Mouse (Mus musculus) C2C12 (cell line): ENCODE data around the gene Spn. TPM values are rescaled to one million over a fixed set of nuclear protein-coding genes. Genes with fewer than 3 reads are reported as not detected.

ENCODE experiments used
- H3K27me3 ChIP-seq: one replicate; pipeline ENCODE4 v1.6.1; 2011; ENCODE audit not compliant: control insufficient read depth, insufficient read depth, insufficient read length
- H3K36me3 ChIP-seq: one replicate; pipeline ENCODE4 v1.6.1; 2011; ENCODE audit not compliant: control insufficient read depth, insufficient read depth
- H3K4me3 ChIP-seq: one replicate; pipeline ENCODE4 v1.5.1; 2011; ENCODE audit warnings: mild to moderate bottlenecking, control low read depth; ENCODE audit not compliant: poor library complexity, insufficient read depth, severe bottlenecking
- H3K79me2 ChIP-seq: one replicate; pipeline ENCODE4 v1.6.1; 2011; ENCODE audit not compliant: control insufficient read depth, insufficient read depth
- H3K79me3 ChIP-seq: one replicate; pipeline ENCODE4 v1.6.1; 2011; ENCODE audit warnings: low read depth, control low read depth
- H3ac ChIP-seq: one replicate; pipeline ENCODE3; 2011; ENCODE audit warnings: low read depth; ENCODE audit not compliant: control insufficient read depth, insufficient read length
- CEBPB ChIP-seq: IDR thresholded peaks from one replicate; pipeline ENCODE4 v1.6.1; 2011; ENCODE audit warnings: low read depth, mild to moderate bottlenecking, control low read depth, moderate library complexity
- CTCF ChIP-seq: IDR thresholded peaks from one replicate; pipeline ENCODE4 v1.5.1; 2011; ENCODE audit not compliant: control insufficient read depth, insufficient read depth, insufficient read length
- FOSL1 ChIP-seq: IDR thresholded peaks from one replicate; pipeline ENCODE4 v1.8.0; 2011; ENCODE audit warnings: mild to moderate bottlenecking, low read length; ENCODE audit not compliant: poor library complexity, insufficient read depth, severe bottlenecking
- MAX ChIP-seq: IDR thresholded peaks from one replicate; pipeline ENCODE4 v1.6.1; 2011; ENCODE audit warnings: mild to moderate bottlenecking, control low read depth
- MYOD1 ChIP-seq: IDR thresholded peaks from one replicate; pipeline ENCODE4 v1.6.1; 2011; ENCODE audit warnings: low read depth; ENCODE audit not compliant: control insufficient read depth, insufficient read length
- MYOG ChIP-seq: IDR thresholded peaks from one replicate; pipeline ENCODE4 v1.6.1; 2011; ENCODE audit not compliant: control insufficient read depth, insufficient read length; ENCODE audit errors: extremely low read depth
- USF1 ChIP-seq: IDR thresholded peaks from one replicate; pipeline ENCODE4 v1.6.1; 2011; ENCODE audit warnings: low read depth, mild to moderate bottlenecking, control low read depth, moderate library complexity
- polyA plus RNA-seq: library from polyadenylated mRNA; unstranded; fragments of >200 nt; fragmentation: generic; extraction: Trizol; gene quantifications from one replicate; pipeline ENCODE4 v1.2.1, GENCODE M21; 2012; ENCODE audit warnings: missing spikeins

Gene Spn
- polyA plus RNA-seq, 1 experiment, result 23.1 TPM

DNA sequence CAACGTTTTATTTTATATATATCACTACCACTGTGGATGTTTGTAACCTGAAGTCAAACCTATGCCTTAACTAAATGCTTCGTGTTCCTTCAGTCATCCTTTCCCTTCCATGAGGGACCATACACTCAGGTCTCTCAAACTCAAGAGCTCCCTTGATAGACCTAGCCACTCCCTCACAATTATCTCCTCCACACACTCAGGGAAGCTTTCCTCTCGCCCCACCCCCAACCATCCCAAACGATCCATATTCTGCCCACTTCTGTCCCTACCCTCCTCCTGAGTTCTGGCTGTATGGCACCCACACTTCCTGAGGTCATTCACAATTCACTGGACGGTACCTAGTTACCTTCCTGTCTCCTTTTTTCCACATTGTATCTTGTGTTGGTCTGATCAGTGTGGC is 39.1 kb downstream of the Spn start:
- H3K4me3 ChIP-seq, result no peak overlapping the region
- no peaks in the 10 kb centered on the region for H3K27me3 ChIP-seq
- peaks cover 2% of the 10 kb centered on the region for H3K36me3 ChIP-seq
- H3ac ChIP-seq, result no peak overlapping the region
- no peaks in the 10 kb centered on the region for H3K79me3 ChIP-seq
- H3K79me2 ChIP-seq, result peaks cover 2% of the 10 kb centered on the region
- TF ChIP-seq MAX, result no peak

DNA sequence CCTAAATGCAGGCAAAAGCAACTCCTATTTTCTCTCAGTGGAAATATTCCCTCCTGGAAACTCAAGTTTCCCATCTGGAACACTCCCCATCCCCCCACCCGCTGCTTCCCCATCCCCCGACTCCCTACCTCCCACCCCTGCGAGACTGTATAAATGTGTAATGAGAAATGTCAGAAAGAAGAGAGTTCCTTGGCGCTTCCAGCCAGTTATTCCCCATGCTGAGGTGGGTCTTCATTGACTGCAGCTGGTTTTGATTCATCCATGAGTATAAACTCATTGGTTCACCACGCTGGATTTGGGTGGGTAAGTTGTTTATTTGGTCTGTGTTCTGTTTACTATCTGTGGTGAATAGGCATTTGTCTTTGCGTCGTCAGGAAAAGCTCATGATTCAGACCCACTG is 41.2 kb downstream of the Spn start:
- no peak overlapping the region for H3ac ChIP-seq
- H3K27me3 ChIP-seq, result no peaks in the 10 kb centered on the region
- peaks cover 14% of the 10 kb centered on the region for H3K36me3 ChIP-seq
- TF ChIP-seq MYOG (no peak), USF1 (no peak), MAX (no peak), FOSL1 (no peak), CTCF (no peak), CEBPB (no peak), MYOD1 (no peak)
- H3K4me3 ChIP-seq, result no peak overlapping the region
- H3K79me2 ChIP-seq, result peaks cover 23% of the 10 kb centered on the region
- H3K79me3 ChIP-seq, result peaks cover 14% of the 10 kb centered on the region

DNA sequence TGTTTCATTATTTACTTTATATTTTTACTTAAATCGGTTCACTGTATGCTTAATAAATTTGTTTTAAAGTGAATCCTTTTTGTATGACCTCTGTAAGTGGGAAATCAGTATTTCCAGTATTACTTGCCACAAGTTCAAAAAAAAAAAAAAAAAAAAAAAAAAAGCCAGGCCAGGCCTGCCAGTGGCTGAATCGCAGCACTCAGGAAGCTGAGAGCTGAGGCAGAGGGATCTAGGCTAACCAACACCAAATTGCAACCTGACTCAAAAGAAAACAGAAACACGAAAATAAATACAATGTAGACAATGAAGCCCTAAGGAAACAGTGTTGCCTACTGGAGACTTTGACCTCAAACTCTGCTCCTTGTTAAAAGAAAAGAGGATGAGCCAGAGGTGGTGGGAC is 43.7 kb downstream of the Spn start:
- Histone ChIP-seq H3ac (no peak overlapping the region), H3K36me3 (peaks cover 14% of the 10 kb centered on the region), H3K79me2 (peaks cover 26% of the 10 kb centered on the region), H3K27me3 (no peaks in the 10 kb centered on the region), H3K79me3 (peaks cover 14% of the 10 kb centered on the region), H3K4me3 (no peak overlapping the region)
- TF ChIP-seq USF1 (no peak), MYOD1 (no peak), MYOG (no peak), CEBPB (no peak), CTCF (no peak), FOSL1 (no peak), MAX (no peak)

DNA sequence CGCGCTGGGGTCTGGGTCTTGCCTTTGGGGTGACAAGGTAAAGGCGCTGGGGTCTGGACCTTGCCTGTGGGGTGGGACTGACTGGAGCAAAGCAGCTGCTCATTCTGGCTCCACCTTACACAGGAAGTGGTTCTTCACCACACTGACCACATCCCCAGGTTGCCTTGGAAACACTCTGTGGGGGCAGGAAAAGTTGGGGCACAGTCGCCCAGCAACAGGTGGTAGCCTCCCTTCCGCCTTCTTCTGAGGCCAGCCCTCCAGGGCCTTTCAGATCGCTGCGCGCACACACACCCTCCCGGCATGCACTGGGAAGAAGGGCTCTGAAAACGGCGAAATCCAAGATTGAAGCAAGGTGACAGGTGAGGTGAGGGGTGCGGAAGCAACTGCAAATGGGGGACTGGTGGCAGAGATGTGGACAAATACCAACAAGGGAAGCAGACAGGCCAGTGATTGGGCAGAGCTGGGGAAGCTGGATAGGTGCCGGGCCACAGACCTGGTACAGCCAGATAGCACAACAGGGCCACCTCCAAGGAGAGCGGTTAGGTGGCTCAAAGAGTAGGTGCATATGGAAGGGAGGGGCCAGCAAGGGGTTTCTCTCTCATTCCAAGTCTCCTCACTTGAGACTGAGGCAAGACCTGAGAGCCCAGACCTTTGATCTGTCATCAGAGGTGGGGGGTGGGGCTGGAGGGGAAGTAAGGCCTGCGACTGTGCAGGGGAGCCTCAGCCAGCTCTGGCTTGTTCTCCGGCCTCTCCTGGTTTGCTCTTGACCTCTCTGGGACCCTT is 46.3 kb downstream of the Spn start, which contains the start of gene AI467606:
AI467606 (plus strand) TSS at position 246 of the 783 bp plus-strand sequence.
- Histone ChIP-seq H3K79me2 (peaks cover 26% of the 10 kb centered on the region), H3K27me3 (no peaks in the 10 kb centered on the region), H3K36me3 (peaks cover 14% of the 10 kb centered on the region), H3K79me3 (peaks cover 14% of the 10 kb centered on the region), H3K4me3 (peak within 1 kb of the TSS; percentile 63), H3ac (peak within 1 kb of the TSS; percentile 76)
- TF ChIP-seq MYOG (no peak), MYOD1 (peak; percentile 96)

DNA sequence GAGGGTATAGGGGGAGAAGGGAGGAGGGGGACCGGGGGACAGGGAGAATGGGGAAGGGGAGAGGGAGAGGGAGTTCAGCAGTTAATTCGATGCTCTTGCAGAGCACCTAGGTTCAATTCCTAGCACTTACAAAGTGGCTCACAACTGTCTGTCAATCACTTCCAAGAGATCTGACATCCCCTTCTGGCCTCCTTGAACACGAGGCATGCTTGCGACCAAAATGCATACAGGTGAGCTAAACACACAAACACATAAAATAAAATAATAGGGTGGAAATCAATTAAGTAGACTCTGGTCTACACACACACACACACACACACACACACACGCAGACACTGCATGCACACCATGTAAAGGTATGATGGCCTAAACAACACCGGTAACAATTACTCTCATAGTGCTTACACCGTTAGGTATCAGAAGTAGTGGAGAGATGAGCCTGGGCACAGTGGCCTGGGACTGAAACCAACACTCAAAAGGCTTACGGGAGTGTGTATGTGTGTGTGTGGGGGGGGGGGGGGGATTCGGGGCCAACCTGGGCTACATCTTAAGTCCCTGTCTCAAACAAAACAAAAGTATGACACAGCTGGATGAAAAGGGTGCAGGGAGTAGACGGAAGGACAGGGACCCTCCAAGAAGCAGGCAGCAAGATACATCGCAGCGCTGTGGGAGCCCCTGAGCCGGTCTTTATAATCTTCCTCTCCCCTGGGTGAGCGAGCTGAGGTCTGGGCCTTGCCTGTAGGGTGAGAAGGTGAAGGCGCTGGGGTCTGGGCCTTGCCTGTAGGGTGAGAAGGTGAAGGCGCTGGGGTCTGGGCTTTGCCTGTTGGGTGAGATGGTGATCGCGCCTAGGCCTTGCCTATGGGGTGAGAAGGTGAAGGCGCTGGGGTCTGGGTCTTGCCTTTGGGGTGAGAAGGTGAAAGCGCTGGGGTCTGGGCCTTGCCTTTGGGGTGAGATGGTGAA is 47.2 kb downstream of the Spn start:
- TF ChIP-seq MAX (no peak), USF1 (no peak), CEBPB (no peak), CTCF (no peak)
- H3K36me3 ChIP-seq, result peaks cover 14% of the 10 kb centered on the region
- H3K4me3 ChIP-seq, result no peak overlapping the region

More for the DNA sequence above, 47.2 kb downstream of the Spn start:
- Histone ChIP-seq H3K79me3 (peaks cover 14% of the 10 kb centered on the region), H3K79me2 (peaks cover 26% of the 10 kb centered on the region), H3K27me3 (no peaks in the 10 kb centered on the region), H3ac (no peak overlapping the region)
